Mouse (Mus musculus): Measurements from ENCODE around the gene Gm11627.

DNA sequence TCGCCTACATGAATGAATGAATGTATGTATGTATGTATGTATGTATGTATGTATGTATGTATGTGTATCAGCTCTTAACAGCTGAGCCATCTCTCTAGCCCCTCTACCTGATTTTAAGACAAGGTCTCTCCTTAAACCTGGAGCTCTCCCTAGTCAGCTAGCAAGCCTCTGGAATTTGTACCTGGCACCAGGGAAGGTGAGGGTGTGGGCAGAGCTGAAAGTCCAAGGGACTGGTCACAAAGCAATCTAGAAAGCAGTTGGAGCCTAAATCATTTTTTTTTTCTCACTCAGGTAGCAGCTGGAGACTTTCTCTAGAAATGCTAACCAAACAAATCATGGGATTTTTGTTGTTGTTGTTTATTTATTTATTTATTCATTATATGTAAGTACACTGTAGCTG, 21.9 kb downstream of the Gm11627 start:
- TF ChIP-seq CTCF (conservative IDR thresholded peaks at IDR 0.05; ENCODE audit: low read length) (no peak), POU5F1 (IDR thresholded peaks at IDR 0.05; ENCODE audit: borderline replicate concordance, low read length) (no peak), NANOG (IDR thresholded peaks at IDR 0.05; ENCODE audit: borderline replicate concordance, low read length) (no peak)

Data from E14TG2a.4 (cell line).